Mouse (Mus musculus): ENCODE measurements at regions not wholly inside any gene's neighbourhood (a gene's known extent, or its start where the extent isn't known, plus 50 kb on each side); places are given as distances from the start of the nearest gene placed in this dataset.
"Not testable (repeated sequence)": the region's sequence is repeated elsewhere in the genome, so short reads cannot be mapped to it uniquely, and the experiment has no call there.

DNA sequence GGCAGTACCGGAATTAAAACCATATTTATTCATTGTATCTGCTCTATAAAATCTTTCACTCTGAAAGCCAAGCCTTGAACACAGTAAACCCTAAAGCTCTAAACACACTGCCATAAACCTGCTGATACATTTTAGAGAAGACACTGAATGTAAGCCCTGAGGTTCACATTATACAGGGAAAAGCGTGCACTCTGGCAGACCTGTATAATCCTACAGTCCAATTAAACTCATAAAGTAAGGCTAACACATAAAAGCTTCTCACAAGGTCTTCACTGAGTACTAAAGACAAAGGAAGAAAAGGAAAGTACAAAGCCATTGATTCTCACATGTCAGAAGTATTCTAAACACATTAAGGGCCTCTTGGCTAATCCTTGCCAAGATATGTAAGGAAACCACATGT, 302.8 kb downstream of the Cylc2 start:
- DNase-seq = no peak

DNA sequence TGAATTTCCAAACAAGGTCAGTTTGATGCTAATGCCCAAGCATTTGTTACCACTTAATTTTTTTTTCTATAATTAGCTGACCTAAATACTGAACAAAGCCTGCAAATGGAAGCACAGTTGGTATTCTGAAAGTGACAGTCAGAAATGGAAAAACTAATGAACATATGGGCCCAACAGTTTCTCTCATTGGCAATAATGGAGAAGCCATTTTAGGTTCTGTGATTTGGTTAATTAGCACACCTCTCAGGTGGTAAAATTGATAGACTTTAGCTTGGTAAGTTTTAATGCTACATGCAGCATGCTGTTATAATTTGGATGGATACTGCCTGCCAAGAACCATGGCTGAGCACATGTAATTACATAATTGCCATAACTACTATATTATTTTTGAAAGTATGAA, 303.3 kb downstream of the Cylc2 start:
- peak; percentile 60 for DNase-seq

DNA sequence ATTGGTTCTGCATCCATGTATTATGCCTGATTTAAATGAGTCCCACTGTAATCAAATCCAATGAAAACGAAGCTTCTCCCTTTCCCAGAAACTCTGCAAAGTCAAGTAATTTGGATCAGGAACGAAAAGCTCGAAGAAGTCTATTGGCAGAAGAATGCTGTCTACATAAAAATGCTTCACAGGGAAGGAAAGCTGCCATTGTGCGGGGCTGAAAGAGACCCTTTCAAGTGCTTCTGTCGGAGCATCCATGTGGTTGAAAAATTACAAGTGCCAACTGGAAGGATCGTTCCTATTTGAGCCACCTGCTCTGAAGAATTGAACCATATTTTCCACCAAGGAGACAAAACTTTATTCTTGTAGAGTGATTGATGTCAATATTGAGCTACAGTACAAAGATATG, 328.9 kb downstream of the Cylc2 start:
- no peak for DNase-seq

DNA sequence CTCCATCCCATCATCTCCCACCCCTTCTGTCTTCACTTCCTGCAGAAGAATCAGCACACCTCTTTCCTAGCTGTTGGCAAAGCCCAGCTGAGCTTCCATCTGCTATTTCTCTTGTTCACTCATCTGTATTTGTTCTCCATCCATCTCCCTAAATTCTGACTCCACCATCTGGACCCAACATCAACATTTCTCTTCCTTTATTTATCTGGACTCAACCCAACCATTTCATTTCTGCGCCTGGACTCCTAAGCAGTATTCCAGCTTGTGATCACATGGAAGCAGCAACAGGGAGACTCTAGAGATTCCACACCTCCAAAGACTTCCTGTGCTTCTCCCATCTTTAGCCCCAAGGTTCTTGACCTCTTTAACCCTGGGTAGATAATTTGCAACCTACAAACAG, 343.2 kb downstream of the Cylc2 start:
- no peak for DNase-seq

DNA sequence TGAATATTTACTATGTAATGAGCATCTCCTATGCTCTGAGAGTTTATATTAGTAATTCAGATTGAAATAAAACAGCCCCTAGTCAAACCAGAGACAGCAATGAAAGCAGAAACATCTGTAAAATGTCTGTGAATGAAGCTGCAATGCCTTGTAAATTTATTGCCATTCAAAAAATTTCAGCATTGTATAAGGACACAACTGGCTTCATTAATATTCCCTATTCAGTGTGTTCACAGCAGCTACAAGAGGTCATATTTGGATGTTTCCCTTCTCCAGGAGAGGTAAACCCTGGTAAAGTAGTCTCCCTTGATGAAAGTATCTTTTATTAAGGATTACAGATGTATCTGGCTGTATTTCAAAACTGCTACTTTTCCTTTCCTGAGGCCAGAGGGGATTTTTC, 343.6 kb downstream of the Cylc2 start:
- no peak for DNase-seq

DNA sequence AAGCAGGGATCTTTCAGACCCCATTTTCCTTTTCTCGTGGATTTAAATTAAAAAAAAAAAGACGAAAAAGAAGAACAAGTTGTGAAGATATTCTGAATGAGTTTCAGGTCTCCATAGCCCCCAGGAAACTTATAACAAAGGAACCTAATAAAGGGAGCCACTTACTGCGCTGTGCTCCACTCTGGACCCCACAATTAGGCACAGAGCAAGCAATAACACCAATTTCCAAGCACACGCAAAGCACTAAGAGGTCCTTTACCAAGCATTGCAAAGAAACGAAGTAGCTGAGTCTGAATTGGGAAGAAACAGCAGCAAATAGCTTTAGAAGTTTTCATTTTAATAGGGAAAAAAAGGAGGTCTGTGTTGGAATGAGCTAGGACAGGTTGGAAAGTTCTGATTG, 345.9 kb downstream of the Cylc2 start:
- no peak for DNase-seq

DNA sequence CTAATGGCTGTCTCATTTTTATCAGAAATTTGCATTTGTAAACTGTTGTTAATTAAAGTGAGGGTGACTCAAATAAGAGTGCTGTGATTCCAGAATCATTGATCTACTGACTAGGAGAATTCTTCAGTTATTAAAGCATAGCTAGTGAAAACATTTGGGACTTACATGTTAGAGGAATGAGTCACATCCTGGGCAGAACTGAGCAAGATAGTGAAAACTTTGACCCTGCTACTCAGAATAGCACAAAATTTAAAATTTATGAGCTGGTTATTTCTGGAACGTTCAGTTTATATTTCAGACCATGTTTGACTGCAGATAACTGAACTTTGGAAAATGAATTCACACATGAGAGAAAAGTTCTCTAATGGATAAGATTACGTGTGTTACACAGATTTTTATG, 360.0 kb downstream of the Cylc2 start:
- no peak for DNase-seq

DNA sequence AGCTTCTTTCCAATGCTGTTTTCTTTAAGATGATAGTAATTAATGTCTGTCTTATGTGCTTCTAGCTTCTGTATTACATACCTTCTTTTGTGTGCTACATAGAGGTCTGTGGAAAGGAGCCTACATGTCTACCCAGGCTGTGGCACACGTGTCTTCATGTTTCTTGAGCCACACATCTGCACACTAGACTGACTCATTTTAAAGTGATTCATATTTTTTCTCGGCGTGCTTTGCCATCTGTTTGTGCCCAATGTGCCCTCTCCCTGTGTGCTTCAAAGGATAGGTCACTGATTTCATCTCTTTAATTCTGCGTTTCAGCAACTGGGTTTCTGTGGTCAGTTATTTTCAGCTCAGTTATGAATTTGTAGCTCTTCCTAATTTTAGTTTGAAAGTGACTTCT, 377.6 kb downstream of the Cylc2 start:
- no peak for DNase-seq

DNA sequence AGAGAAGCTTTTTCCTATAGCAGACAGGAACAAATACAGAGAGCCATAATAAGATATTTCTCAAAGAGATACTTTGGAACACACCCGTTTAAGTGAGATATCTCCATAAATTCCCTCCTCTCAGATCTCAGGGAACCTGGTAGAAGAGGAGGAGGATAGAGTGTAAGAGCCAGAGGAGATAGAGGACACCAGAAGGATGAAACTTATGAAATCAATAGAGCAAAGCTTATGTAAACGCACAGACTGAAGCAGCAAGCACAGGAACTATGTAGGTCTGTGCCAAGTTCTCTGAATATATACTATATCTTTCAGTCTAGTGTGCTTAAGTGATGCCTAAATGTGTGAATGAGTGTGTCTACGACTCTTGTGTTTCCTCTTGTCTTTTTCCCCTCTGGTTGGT, 381.4 kb downstream of the Cylc2 start:
- no peak for DNase-seq

DNA sequence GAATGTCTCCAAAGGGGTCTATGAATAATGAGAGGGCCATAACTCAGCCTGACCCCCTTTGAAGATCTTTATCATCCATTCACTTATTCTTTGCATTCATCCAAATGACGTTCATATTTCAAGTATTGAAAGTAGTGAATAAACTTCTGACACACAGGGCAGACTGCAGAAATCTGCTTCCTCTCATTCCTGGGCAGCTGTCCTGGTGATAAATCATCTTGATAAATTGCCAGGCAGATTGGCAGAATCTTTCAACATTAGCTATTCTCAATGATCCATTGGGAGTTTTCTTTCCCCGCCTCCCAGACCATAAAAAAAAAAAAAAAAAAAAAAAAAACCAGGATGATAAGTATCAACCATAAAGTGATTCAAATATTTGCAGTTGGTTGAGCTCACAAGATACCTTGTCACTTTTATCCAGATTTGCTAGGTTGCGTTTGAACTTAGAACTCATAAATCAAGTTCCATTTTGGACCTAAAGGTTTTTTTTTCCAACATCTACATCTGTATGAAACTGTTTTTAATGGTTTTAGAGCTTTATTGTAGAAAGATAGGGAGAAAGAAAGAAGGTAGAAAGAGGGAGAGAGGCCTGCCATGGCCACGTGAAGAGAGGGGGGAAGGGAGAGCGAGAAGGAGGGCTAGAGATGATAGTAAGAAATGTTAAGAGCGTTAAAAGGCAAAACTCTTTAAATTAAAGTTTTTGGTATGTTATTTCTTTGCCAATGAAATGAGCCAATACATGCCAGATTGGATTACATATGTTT, 383.7 kb downstream of the Cylc2 start:
- no peak for DNase-seq

DNA sequence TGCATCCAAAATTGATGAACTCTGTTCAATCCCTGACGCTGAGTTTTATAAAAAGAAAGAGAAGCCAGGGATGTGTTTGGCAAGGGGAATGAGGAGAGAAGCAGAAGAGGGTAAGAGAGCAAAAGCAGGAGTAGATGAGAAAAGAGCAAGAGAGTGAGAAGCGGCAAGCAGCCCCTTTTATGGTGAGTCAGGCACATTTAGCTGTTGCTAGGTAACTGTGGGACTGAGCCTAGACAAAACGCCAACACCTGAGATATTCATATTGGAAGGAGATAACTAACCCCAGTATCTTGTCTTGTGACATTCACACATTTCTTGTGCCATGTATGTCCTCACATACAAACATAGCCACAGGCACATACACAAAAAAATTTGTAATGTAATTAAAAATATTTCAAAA, 410.8 kb downstream of the Cylc2 start:
- no peak for DNase-seq

DNA sequence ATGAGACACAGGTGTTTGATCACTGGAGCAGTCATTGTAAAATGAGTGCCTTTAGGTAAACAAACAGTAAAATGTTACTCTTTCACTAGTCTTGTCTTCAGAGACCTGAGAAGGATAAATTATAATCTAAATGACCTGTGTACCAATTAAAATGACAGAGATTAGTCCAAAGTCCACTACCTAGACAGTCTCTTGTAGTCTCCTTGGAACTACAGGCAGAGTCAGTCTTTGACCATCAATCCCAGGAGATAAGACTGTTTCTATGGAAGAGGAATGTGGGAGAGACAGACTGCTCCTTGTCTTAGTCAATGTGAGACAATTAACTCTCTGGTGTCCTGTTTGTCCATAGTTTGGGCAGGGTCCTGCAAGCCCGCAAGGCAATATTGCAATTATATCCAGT, 417.0 kb downstream of the Cylc2 start:
- DNase-seq = no peak

DNA sequence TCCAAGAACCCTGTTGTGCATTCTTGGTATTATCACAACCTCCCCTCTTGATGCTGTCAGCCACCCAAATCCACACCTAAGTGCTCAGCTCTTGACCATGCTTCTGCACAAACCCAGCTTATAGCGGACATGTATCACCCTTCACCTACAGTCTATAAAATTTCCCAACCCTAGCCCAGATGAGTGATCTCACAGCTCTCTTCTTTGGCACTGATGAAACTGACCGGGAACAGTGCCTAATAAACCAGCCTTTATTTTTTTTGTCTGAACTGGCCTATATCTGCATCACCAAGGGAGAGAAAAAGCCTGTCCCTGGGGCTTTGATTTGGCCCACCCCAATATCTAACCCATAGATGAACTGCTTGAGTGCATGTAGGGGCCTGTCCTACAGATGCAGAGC, 440.8 kb downstream of the Cylc2 start:
- no peak for DNase-seq

DNA sequence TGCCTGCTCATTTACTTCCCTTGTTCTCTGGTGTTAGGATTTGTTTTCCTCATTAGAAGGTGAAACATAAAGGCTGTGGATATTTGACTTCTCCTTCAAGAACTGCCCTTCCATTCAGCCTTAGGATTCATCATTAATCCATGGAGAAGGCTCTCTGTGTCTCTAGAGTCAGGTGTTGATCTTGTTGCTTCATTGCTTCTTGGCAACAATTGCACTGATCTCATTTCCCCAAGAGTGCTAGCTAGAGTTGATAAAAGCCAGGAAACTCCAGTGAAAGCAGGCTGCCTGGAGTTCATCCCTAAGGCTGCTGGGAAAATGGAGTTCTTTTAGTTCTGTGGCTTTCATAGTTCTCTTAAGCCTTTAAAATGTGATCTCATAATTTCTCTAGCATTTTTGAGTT, 441.8 kb downstream of the Cylc2 start:
- DNase-seq = peak; percentile 13

DNA sequence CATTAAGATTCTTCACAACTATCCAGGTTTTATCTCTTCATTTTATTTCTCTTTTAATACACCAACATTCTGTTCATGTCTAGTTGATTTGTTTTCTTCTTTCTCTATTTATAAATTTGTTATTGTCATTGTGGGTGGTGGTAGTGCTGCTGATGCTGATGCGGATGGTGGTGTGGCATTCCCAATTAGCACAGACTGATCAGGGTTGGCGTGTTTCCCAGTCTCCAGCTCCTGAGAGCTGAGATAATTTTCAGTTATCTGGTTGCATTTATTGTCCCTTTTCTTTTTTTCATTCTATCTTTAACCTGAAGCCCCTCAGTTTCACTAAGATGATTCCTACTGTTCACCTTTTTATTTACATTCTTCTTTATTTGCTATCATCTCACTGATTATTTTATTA, 455.0 kb downstream of the Cylc2 start:
- DNase-seq = no peak

DNA sequence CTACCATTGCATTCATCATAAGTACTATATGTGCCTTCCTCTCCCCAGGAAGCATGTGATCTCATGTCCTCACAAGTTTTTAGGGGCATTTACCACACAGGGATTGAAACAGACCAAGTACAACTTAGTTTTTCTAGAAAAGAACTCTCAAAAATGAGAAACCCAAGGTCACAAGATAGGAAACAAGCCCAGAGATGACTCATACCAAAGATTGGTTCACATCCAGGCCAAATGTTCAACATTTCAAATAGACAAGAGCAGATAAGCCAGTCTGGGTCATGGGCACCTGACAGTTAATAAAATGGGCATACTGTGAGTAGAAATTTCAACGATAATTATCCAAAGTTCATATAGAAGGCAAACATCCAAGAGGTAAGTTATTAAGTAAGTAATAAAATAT, 457.9 kb downstream of the Cylc2 start:
- DNase-seq = no peak

DNA sequence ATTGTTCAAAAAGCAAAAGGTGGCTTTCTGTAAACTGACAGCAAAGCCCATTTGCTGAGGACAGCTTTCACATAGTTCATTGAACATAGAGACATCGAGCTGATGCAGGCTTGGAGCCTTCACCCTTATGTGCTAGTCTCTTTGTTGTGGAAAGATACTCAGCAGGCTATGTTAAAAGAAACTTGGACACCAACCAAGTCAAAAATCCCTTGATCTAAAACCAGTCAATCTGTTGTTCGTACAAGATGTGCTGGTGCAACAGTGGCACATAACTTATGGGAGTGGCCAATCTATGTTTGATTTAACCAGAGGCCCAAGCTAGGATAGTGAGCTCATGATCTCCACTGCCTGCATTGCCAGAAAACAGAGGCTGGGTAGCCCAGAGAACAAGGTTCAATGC, 462.6 kb downstream of the Cylc2 start:
- DNase-seq = no peak

DNA sequence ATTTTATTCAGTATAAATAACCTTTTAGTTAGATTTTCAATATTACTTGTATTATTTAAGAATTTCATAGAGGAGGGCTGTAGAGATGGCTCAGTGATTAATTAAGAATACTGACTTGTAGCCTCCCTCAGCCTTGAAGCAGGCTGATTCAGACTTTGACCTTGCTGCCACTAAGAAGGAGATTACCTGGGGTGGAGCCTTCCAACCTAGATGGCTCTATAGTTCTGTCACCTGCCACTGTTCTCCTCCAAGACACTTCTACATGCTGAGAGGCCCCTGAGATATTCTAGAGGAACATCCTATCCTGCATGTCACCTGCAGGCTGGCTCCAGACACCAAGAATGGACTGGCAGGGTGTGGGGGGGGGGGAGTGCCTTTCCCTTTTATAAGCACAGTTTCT, 466.9 kb downstream of the Cylc2 start:
- not testable (repeated sequence) for DNase-seq

DNA sequence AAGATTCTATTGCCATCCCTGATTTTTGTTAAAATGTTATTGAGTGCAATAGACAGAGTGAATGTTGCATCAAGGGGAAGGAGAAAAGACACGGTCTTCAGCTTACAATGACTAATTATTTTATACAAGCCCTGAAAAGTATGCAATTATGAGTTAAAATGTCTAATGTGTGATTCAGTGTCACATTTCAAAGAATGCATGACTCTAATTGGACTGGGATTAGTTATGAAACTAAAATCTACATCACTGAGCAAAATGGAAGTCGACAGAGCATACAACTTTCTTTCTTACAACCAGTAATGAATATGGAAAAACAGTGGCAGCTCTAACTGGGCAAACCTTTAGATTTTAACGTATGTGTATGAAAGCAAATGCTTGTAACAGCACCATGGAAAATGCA, 470.2 kb downstream of the Cylc2 start:
- no peak for DNase-seq

Measured in cerebellum, adult 9-10 months (tissue).